Mouse (Mus musculus) layer of hippocampus, postnatal 25 days (tissue): ENCODE measurements around the gene Cys1. TPM values are rescaled to one million over a fixed set of nuclear protein-coding genes. Genes with fewer than 3 reads are reported as not detected.
"Not testable (repeated sequence)": the region's sequence is repeated elsewhere in the genome, so short reads cannot be mapped to it uniquely, and the experiment has no call there.

ENCODE experiments used
- DNase-seq, 2 experiments: peaks; one replicate each; pipeline ENCODE4 v3.0.0; 2022; ENCODE audit warnings: mixed read lengths in 2 of 2, low spot score in 1 of 2; ENCODE audit errors: extremely low spot score in 1 of 2
- total RNA-seq, 2 experiments: library from RNA; stranded (reverse); gene quantifications; 2 replicates each; pipeline ENCODE4 v1.2.3; 2021

The Cys1 gene
- total RNA-seq, 2 experiments from 2014 or later, result 20.6 to 25.0 TPM

DNA sequence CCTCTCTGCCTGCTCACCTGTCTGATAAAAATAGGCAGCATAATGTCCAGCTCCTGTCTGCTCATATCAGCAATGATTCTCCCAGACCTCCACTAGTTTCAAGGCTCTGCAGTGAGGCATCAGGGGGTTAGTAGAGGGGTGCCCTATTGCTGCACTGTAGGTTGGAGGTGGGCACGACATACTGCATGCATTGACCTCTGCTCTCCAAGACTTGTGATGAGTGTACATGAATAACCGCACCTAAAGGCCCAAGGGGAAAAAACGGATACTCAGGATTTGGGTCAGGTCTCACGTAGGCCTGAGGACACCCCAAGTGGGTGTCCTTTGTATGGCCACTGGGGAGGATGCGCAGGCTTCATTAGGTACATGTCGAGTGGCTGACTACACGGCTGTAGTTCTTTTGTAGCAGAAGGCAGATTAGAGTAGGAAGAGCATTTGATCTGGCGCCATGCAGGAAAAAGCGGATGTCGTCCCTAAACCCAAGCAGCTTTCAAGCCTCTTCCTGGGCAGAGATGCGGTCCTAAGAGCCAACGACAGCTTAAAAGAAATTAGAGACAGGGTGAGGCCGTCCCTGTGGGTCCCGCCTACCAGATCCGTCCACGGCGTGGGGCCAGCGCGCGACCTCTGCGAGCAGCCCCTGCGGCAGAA lies 31.1 kb downstream of the Cys1 start:
- no peak for DNase-seq

DNA sequence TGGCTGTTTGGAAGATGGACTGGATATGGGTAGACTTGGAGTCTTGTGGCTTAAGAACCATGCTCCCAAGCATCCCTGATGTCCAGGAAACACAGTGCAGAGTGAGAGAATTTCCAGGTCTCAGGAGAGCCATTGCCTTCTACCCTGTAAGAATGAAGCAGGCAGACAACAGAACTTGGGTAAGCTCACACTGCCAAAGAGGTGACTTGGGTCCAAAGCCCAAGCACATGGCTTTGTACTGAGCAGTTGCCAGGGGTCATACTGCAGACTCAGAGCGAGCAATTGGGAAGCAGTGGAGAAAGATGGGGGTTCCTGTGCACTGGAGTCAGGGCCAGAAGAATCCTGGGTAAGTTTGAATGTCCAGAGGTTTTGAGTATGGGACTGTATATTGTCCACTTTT lies 33.5 kb downstream of the Cys1 start:
- no peak for DNase-seq

DNA sequence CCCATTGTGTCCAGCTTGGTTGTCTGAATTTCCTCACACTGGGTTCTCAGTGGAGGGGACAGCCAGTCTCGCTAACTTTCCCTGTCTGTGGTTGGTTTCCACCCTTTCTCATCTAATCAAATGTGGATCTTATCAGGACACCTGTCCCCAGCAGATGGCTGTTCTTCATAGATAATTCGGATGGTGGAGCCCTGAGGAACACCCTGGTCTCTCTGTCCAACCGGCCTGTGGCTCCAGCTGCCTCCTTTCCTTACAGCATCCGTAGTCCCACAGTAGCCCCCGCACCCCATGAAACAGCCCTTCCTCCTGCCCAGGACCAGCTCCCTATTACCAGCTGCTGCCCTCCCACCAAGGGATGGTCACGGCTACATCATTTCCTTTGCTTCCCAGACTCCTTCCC lies 35.7 kb downstream of the Cys1 start:
- no peak for DNase-seq

DNA sequence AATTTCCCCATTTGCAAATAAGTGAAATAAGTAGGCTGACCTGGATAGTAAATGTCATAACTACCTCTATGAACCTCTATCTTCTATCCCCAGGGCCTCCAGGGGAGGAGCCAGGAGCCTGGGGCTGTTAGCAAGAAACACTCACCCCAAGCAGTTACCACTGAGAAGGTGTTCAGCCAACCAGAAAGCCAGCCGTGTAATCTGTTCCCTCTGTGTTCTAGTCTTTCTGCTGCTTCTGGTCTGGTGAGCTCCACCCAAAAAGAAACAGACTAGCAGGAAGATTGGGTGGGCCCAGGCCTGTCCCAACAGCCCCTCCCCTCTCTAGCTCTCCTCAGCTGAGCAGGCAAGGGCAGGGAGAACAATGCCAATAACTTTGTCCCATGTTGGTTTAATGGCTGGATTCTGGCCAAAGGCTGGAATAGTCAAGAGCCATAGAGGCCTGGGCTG lies 37.5 kb downstream of the Cys1 start:
- DNase-seq, result no peak

DNA sequence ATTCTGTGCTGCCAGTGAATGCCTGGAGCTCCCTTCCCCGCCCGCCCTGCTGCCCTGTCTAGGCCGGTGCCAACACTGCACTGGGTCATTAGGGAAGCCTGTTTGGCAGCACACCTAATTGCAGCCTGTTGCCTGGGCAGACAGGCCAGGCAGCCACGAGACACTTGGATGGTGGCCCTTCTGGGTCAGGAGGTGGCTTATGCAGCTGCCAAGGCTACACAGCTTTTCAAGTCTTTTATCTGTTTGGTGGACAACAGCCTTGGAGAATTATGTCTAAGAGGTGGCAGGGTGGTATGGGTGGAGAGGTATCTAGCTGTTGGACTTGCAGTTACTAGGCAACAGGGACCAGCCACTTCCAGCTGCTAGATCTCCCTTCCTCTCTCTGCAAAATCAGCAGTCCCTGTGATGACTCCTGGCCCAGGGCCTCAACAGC lies 39.2 kb downstream of the Cys1 start:
- peak; percentile 30 to 57 for DNase-seq

DNA sequence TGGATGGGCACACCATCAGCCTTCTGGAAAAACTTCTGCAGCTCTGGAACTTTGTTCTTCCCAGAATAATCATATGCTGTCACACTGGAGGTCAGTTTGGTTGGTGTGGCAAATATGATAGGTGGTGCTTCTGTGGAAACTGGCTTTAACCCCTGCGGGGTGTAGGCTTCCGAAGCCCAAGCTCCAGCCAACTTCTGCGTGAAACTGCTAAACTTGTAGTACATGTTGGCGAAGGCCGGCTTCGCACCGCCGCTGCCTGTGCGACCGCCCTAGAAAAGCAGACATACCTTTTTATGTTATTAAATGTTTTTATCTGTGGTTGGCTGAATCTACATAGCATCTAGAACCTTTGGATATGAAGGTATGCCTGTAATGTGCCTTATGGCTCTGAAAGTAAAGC lies 42.8 kb downstream of the Cys1 start:
- DNase-seq, result not testable (repeated sequence)

DNA sequence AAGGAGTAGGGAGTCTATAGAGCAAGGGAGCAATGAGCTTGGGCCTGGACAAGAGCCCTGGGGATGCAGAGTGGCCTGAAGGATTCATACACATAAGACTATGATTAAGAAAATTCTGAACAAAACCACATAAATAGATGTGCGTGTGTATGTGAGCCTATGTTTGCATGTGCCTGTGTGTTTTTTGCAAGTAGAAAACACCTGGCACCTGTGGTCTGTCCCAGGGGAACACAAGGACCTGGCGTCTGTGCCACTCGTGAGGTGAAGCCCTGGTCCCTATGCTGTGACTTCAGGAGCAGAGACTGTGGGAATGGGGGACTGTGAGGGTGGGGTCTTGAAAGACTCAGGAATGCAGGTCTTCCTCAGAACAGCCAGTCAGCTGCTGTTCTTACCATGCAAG lies 47.0 kb downstream of the Cys1 start:
- DNase-seq, result no peak

DNA sequence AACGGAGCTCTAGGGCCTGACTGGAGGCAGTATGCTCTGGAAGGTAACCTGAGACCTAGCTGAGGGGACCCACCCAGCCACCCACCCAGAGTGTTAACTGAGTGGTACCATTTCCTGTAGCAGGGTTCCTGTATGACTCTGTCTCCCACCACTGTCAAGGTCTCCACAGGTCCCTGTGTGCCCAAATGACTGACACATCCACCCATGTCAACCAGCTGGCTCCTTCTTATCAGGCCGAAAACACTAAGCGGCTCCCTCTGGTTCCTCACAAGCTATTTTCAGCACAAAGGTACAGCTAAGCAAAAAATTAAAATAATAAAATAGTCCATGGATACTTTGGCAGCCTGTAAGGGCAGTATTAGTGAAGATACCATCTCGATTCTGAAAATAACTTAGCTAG lies 47.4 kb downstream of the Cys1 start:
- no peak for DNase-seq

DNA sequence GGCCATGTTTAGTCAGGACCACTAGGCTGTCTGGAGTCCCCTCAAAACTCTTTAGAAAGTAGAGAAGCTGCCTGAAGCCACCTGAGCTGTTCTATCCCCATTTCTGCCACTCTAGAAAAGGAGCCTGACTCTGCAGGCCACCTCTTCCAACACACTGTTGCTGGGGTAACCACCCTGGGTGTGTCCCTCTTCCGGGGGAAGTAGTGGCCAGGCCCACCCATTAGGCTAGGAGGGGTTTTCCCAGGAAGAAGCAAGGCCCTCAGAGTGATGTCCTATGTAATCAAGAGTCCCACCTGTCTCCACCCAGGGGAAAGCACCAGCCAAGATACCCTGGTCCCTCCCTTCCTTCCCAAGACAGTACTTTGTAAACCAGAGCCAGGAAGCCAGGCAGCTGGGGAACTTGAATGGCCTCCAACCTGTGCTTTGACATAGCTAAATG lies 47.8 kb downstream of the Cys1 start:
- no peak for DNase-seq

DNA sequence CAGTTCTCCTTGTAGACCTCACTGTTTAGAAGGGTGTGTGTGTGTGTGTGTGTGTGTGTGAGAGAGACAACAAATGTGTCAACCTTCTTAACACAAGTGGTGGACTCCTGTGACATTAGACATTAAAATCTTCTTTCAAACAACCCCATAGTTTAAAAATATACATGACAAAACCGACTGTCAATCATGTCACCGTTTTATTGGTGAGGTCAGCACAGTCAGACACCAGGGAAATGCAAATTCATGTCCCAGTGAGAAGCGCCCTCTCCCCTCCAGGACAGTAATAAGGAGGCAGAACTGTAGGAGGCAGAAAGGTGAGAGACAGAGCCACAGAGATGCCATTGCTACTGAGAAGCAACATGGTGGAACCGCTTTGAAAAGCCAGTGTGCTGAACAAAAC lies 49.2 kb downstream of the Cys1 start:
- DNase-seq, result no peak

DNA sequence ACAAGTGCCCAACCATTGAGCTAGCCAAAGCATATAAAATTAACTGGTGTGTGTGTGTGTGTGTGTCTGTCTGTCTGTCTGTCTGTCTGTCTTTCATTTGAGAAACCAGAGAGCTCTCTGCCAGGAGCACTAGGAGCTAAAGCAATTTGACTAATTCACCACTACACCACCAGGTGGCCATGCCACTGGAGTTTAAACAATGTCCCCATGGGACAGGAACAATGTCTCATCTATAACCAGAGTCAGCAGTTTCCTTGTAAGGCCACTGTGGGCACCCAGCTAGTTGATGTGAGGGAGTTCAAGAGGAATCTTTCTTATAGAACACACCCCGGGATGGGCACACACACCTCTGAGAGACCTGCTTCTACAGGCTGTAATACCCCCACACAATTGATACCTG lies 51.4 kb downstream of the Cys1 start:
- no peak for DNase-seq

DNA sequence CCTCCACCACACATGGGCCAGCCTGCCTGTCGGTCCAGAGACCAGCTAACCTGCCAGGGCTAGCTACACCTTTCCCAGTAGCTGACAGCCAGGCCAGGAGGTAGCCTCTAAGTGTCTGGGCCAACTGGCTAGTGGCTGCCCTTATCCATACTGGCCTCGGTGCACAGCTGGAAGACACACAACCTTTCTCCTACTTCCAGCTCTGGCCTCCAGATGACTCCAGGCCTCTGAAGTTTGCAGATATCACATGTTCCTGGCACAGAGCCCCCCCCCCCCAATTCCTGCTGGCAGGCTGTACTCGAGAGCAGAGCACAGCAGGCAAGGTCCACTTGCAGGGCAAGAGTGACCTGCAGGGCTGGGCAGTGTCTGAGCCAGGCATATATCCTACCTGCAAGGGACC lies 54.4 kb downstream of the Cys1 start:
- DNase-seq, result no peak

DNA sequence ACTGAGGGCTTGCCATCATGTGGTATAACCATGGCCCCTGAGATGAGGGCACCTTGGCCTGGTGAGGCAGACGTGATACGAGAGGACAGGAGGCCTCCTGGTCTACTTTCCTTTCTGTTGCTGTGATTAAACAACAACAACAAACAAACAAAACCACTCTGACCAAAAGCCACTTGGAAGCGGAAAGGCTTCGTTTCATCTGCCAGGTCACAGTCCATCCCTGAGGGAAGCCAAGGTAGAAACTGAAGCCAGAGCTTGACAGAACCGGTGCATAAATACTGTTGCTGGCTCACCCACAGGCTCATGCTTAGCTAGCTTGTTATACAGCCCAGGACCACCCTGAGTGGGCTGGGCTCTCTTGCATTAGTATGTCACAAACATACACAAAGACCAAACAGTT lies 55.2 kb downstream of the Cys1 start:
- no peak for DNase-seq

DNA sequence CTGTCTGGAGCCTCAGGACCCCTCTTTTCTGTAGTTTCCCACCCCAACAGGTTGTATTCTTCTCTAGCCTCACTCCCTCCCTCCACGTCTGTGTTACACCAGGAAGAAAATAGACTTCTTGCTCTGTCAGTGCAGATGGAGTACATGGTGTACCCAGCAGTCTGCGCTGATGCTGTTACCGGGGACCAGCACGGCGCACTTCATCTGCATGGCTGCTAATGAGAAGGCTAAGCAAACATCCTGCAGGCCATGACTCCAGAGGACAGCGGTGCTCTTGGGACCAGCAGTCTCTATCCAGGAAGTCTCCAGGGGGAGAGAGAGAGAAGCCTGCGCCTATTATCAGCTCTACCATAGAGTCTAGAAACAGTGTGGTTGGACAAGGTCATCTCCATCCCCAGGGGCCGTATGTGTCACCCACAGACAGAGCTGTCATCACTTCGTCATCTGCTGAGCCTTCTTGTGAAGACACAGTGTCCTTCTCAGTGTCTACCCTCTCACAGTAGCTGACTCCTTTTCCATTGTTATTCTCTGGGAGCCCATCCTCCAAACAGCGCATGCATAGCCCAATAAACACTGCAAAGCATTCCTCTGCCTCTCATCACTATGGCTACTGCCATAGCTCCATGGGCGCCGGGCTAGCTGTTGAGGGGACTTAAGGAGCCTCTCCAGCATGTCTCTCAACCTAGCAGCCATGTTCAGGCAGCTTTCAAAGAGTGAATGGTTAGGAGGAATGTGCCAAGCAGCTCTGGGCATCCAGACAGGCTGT lies 57.9 kb downstream of the Cys1 start:
- no peak for DNase-seq

DNA sequence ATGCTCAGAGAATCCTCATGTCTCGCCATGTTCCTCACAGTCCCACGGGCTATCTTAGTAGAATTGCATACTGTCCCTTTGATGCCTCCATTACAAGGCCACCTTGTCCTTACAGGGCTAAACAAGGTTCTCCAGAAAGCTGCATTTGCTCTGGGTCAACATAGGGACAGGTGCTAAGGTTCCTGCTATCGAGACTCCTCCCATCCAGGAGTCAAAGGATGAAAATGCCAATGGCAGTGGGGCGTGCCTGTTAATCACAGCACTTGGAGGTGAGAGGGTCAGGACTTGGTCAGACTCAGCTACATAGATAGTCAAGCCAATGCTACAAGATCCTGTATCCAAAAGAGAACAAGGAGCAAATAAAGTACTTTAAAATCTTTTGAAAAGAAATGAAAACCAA lies 62.2 kb downstream of the Cys1 start:
- no peak for DNase-seq

Other genes with a start within 250 kb of the Cys1 start
- 10 to 100 TPM; 29.2 to 34.6 TPM for gene Taf1b, start 183.5 kb downstream of the Cys1 start, total RNA-seq
- 10 to 100 TPM; 24.5 to 27.0 TPM for gene Grhl1, start 109.5 kb downstream of the Cys1 start, total RNA-seq
- gene Klf11, start 30.5 kb downstream of the Cys1 start, total RNA-seq, result 1 to 10 TPM; 3.6 to 4.2 TPM
- 1 to 10 TPM; 2.6 to 3.5 TPM for gene Rrm2, start 26.4 kb upstream of the Cys1 start, total RNA-seq
- gene Mboat2, start 149.1 kb upstream of the Cys1 start, total RNA-seq, result 10 to 100 TPM; 70.2 to 79.6 TPM